Mouse (Mus musculus): ENCODE results near the gene Arl14ep.

DNA sequence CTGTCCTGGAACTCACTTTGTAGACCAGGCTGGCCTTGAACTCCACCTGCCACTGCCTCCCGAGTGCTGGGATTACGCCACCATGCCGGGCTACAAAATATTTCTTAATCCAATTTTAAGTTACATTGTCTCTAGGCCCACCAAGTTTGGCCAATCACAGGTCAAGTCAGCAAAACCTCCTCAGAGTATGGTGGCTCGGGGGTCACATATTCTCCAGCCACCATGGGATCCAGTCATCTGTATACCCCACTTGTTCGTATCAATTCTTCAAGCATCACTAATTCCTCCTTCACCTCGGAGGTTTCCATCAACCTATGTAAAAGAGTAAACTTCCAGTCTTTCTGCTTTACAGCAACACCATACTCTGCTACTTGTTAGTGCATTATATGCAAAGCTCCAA, 1.4 kb downstream of the Arl14ep start:
- TF ChIP-seq CTCF (IDR thresholded peaks at IDR 0.05; ENCODE audit: extremely low read depth, insufficient read depth, low read length) (no peak), POLR2A (IDR thresholded peaks at IDR 0.05; ENCODE audit: extremely low read depth, insufficient read depth, low read length) (no peak)
